Mouse (Mus musculus) embryo, embryonic 9.5 days (tissue): Measurements from ENCODE around the gene Sla2.
"Not testable (repeated sequence)": the region's sequence is repeated elsewhere in the genome, so short reads cannot be mapped to it uniquely, and the experiment has no call there.

ENCODE experiments used
- DNase-seq: peaks from one replicate; pipeline ENCODE4 v3.0.0-alpha.2; 2017; ENCODE audit errors: extremely low spot score

Sla2 gene

DNA sequence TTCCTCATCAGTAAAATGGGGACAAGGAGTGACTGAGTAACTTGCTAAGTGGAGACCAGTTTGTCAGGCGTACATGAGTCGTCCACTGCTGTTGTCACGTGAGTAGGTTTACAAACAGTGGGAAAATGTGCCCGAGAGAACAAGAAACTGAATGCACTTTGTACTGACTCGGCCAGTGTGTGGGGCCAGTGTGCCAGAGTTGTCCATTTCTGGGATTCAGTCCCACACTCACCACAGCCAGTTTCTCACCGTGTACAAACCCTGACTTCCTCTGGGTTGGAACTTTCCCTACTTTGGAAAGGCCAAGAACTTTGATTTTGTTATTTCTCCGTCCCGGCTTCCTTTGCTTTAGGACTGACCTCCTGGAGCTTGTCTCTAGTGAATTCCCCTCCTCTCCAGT is 18.0 kb downstream of the Sla2 start:
- no peak for DNase-seq

DNA sequence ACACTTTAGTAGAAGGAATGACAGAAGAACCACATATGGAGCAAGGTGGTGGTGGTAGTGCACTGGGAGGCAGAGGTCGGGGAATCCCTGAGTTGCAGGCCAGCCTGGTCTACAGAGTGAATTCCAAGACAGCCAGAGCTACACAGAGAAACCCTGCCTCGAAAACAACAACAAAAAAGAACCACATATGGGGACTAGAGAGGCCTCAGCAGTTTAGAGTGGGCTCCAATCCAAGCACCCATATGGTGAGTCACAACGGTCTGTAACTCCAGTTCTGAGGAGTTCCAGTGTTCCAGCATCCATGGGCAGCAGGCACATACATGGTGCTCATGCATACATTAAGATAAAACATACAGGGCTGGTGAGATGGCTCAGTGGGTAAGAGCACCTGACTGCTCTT is 22.5 kb downstream of the Sla2 start:
- DNase-seq: no peak

DNA sequence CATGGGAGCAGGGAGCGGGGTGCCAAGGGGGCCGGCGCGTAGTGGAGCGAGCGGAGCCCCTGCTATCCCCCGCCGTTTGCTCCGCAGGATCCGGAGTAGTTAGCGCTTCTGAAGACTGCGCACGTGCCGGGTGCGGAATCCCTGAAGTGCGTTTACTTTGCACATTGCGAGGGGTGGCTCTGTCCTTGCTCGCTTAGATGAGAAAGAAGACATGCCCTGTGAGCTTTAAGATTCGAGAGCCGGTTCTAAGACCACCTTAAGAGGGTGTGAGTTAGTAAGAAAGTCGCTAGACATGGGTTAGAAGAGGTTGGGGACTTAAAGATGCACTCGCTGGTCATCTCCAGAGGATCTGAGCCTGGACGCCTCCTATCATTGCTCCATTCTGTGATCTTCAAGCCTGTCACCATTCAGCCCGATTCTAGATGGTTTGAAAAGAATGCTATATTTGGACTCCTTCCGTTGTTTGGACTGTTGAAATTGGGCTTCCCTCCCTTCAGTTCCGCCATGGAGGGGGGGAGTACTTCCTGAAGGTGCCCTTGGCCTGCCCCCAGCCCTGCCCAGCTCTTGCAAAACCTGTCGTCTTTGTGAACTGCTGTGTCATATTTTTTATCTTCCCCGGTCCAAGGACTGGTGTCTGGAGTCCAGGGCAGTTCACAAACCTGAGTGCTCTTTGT is 23.4 kb downstream of the Sla2 start:
- no peak for DNase-seq

DNA sequence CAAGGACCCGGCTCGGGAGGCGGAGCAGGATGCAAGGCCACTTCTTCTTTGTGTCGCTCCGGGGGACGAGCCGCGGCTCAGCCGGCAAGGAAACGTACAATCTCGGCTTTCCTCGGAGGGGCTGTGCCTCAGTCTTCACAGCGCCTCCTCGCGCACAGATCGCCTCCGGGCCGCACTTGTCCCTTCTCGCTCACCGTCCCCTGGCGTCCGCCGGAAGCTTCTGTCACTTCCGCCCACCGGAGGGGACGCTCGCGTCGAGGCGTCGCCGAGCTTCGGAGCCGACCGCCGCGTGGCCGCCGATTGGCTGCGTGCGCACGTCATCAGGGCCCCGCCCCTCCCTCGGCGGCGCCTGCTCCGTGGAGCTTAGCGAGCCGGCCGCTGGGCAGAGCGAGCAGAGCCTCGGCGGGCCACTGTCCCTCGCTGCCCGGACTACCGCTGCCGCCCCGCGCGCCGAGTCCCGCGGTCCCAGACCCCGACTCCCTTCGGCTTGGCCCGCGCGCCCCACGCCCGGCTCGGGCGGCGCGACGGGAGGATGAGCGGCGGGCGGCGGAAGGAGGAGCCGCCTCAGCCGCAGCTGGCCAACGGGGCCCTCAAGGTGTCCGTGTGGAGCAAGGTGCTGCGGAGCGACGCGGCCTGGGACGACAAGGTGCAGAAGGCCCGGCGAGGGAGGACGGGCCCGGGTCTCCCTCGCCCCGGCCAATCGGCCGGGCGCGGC is 24.1 kb downstream of the Sla2 start, which contains the start of gene Rab5if:
Gene Rab5if (plus strand): TSS at position 357 of the 715 bp plus-strand sequence.
- DNase-seq: peak; percentile 96

DNA sequence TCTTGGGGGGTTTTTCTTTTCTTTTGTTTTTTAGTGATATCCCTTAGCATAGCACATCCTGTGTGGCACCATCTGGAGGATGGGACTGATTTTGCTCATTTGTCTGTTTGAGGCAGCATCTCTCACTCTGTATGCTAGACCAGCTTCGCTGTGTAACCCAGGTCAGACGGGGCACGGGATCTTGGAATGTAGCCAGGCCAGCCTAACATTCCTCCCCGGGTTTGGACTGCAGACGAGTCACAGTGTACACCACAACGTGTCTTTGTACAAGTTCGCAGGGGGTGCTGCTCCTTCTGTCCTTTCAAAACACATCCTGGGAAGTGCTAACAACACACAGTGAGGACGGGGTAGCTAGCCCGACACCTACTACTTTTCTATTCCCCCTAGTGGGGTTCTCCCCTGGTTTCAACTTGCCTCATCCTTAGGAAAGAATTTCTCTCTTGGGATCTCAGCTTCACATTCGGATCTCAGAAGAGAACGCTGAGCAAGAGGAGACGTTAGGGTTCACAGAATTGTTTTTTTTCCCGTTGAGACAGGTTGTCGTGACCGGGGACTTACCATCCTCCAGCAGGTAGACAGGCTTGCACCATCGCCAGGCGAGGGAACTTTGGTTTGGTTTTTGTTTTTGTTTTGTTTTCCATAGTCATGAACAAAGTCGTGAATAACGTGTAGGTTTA is 24.8 kb downstream of the Sla2 start:
- DNase-seq: peak; percentile 58

DNA sequence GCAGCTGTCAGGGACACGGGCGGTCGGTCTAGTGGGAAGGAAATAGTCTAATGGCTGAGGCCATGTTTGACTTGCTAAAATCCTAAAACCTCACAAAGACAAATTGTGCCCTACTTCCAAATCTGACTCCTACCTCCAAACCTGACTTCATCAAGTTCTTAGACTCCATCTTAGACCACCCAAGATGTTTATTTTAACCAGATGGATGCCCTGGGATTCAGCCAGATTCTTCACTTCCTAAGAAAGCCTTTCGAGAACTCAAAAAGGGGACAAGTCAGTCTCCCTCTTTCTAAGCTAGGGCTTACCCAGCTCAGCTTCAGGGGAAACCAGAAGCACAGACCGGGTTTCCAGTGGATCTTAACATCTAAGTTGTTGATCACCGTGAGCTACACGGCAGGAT is 28.3 kb downstream of the Sla2 start:
- no peak for DNase-seq

DNA sequence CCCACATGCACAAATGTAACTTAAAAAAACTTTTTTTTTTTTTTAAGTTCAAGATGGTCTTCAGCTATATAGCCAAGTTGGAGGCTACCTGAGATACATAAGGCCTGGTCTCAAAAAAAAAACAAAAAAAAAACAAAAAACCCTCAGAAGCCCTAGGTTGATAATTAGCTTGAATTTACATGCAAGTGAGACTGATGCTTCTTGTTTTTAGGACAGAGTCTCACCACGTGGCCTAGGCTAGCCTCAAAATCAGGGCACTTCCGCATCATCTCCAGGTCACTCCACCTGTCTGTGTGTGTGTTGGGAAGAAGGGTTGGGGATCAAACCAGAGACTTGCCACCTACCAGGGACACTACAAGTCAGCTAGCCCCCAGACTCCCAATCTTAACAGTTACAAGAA is 29.2 kb downstream of the Sla2 start, which contains the start of gene 4930518I15Rik:
Gene 4930518I15Rik (minus strand): TSS at position 112 of the 400 bp plus-strand sequence.
- DNase-seq: no peak

DNA sequence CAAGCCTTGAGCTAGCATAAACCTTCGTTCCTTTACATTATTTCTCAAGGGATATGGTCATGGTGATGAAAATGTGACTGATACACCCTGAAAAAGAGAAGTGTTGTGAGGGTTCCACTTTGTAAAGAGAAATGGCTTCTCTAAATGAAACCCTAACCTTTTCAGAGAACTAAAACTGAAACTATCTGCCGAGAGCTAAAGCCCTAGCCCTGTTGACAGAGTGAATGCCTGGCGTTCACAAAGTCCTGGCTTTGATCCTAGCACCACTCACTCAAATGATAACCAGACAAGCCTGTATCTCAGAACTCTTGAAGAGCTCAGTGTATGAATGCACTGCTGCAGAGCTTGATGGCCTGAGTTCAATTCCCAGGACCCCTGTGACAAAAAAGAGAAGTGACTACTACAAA is 29.6 kb downstream of the Sla2 start:
- no peak for DNase-seq

DNA sequence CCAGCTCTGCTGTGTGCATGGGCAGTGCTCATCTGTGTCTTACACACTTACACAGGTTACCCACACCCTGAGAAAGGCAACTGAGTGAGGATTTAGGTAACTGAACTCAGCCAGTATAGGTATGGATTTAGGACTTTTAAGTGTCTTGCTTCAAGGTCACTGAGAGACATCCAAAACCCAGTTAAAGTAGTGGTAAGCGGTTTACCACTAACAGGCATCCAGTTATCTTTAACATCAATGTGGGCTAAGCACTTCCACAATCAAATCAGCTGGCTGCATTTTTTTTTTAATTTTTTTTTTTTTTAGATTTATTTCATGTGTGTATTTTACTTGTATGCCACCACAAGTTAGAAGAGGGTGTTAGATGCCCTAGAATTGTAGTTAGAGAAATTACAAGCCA is 30.7 kb downstream of the Sla2 start:
- no peak for DNase-seq

DNA sequence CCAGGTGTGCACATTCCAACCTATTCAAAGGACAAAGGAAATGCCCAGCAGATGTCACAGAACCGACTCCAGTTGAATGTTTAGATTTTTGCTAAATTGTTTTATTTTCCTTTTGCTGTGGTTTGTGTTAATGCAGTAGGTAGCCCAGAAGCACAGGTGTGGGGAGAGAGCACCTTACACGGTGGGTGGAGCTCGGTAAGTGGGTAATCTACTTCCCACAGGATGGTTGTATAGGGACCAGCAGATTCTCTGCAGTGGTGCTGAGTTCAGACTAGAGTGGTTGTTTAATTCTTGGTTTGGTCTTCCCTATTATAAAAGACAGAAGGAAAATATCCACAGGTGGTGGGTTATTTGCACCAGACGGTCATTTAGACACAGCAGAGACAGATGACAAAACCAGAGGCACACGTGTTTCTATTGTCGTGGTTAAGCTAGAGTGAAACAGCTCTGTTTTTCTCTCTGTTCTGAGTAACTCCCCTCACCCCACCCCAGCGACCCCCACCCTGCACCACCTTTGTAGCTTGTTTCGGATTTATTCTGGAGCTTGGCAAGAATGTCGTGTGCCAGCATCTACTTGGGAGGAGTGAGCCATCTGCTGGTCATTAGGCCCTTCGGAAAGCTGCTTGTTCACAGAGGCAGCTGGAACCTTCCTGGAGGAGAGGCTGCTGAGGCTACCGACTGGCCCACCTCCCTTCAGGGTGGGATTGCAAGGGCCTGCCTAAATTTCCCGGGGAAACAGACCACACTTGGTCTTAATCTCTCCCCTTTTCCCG is 32.8 kb downstream of the Sla2 start:
- not testable (repeated sequence) for DNase-seq

DNA sequence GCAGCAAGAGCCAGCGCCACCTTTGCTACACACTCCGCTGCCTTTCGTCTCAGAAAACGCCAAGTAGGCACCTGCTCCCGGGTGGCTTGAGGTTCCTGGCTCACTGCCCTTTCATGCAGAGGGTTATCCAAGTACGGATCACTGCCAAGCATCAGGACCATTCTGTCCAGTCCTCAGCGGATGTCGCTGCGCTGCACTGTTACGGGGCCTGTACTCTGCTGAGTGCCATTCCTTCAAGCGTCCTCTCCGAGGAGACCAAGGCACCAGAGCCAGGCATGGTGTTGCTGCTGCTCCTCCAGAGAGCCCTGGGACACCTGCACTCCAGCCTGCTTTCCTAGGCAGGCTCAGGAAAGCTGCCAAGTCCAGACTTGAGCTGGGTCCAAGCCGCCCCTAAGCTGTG is 33.4 kb downstream of the Sla2 start:
- not testable (repeated sequence) for DNase-seq

DNA sequence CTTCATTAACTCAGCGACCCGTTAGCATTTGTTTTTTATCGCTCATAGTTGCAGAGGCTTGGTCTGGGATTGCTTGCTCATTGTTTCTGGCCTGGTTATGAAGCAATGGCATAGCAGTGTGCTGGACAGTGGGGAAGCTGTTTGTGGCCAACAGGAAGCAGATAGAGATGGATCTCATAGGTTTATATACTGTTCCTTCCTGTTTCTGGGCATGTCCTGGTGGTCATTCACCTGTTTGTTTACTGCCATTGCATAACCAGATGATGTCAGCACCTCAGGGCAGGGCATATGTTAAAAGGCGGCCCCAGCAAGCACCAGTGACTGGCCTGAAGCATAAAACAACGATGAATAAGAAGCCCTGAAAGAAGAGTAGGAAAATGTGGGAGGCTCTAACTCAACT is 36.5 kb downstream of the Sla2 start:
- DNase-seq: no peak

DNA sequence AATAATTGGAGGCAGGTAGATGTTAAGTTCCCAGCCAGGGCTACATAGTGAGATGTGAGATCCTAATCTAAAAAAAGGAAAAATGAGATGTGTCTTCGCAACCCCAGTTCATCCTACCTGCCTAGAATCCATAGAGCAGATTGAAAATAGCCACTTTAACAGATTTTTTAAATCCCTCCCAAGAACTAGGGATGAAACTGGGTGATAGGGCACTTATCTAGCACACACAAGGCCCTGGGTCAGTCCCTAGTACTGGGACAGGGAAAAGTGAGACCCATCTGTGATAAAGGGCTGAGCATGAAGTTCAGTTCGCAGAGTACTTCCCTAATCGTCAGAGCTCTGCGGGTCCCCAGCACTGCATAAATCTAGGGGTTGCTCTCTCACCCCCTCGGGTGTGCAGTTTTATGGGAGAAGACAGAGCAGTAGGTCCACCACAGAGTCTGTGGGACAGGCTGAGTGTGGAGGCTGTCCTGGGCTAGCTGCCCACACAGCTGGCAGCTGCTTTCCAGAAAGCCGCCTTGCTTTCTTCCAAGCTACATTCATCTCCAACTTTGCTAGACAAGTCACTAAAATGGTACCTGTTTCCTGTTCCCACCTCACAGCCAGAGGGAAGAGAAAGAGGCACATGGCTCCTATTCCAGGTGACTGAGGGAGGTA is 38.3 kb downstream of the Sla2 start:
- no peak for DNase-seq

DNA sequence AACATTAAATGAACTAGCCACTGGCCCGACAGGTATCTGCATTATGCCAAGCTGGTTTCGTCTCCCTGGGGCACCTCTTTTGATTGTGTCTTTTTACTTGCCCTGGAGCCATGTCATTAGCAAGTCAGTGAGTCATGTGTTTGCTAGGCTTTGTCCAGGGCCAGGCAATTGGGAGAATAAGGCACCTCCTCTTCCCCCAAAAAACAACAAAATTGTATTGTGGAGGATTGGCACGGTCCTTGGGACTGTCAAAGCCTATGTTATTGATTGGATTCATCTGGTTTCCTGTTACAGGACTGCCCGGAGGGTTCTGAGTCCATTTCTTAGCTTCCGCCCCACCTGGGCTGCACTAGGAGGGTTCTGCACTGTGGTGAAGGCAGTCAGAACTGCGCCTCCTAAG is 39.3 kb downstream of the Sla2 start:
- no peak for DNase-seq

DNA sequence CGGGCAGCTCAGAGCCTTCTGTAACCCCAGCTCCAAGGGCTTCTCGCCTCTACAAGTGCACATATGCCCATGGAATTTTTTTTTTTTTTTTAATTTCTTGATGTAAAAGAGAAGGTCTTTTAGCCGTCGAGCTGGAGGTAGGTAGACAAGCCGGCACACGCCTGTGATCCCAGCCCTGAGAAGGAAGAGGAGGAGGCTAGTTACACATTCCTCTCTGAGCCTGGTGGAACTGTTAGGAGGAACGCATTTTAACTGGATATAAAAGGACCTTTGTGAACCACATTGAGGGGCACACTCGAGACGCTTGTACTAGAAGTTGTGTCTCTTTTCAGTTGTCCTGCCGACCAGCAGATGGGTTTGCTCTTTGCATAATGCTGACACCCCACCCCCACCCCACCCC is 42.3 kb downstream of the Sla2 start:
- no peak for DNase-seq

DNA sequence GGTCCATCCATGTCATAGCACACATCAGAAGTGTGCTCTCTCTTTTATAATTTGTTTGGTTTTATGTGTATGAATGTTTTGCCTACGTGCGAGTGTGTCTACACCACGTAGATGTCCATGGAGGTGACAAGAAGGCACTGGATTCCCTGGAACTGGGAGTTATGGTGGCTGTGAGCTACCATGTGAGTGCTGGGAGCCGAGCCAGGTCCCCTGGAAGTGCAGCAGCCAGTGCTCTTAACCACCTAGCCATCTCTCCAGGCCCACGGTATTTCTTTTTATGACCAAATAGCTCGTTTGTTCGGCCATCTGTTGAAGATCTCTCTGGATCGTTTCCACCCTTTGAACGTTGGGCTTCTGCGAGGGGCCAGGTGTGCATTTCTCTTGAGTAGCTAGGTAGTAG is 43.7 kb downstream of the Sla2 start:
- DNase-seq: no peak

DNA sequence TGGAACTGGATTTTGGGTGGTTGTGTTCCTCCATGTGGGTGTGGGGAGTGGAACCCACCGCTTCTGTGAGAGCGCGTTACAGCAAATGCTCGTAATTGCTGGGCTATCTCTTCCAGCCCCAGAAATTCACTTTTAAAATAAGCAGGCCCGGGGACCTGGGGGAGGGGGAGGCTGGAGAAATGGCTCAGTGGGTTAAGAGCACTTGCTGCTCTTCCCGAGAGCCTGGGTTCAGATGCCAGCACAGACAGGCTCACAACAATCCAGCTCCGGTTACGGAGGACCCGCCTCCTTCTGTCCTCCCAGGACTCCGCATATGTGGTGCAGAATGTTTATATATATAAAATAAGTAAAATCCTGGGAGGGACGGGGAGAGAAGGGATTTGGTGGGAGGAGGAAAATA is 44.3 kb downstream of the Sla2 start:
- peak; percentile 36 for DNase-seq

DNA sequence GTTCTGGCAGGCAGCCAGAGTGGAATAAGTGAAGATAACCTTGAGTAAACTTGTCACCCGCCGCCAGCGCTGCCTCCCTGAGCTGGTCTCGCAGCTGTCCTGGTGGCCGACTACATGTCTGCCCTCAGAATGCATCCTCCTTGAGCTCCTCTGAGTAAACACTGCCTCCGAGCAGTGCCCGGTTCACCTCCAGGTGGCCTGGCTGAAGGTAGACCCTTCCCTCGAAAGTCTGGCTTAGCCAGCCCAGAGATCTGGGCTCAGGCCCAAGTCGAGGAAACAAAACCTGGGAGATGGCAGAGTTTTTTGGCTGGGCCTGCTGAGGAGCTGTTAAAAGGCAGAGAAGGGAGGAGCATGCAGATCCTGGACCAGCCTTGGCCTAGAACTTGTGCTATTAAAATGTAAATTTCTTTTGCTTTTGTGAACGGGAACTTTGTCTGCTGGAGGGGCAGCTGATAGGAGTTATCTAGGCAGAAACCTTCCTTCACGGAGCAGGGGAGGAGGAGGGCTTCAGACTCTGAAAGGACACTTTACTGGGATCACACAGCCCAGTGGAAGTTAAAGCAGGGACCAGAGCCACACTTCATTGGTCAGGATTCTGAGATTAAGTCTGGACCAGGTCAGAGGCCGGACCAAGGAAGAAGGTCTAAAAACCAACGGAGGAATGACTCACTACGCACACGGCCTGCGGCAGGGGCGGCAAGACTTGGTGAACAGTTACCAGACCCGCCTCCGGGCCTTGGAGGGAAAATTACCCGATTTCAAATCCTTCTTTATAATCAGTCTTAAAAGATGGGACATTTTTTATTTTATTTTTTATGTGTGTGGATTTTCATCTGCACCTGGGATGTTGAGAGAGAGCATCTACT is 44.9 kb downstream of the Sla2 start:
- peak; percentile 52 for DNase-seq

DNA sequence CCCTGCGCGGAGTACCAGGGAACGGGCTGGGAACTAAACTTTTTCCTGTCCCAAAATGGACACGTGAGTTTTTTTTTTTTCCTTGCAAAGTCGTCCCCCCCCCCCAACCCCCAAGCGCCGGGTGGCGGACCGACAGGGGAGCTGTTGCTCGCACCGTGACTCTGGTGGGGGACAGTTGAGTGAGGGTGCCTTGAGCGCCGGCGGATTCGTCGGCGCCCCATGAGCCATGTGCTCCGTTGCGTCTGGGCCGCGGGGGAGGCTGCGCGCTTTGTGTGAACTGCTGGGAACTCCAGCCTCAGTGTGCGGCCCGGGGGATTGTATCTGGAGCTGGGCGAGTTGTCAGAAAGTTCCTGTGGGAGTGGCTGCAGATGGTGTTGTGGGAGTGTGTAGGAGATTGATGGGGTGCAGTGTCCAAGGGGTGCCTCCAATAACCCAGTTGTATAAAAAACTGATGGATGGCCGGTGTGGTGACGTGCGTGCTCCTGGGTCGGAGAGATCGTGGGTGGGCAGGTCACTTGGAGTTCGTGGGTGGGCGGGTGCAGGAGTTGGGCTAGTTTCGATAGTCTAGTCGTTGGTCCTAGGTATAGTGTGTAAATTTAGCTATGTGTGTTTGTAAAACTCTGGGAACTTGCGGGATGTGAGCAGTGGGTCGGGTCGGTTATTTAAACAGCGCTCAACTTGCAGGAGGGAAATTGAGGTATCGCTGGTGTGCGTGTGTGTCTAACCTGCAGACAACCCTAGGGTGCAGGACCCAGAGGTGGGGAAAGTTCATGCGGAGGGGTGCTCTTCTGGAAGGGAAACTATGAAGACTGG is 45.8 kb downstream of the Sla2 start:
- DNase-seq: peak; percentile 63
